Mouse (Mus musculus) adrenal gland, adult 2 months (tissue): Measurements from ENCODE around the gene Lhfpl3. TPM values are rescaled to one million over a fixed set of nuclear protein-coding genes. Genes with fewer than 3 reads are reported as not detected.
"Not testable (repeated sequence)": the region's sequence is repeated elsewhere in the genome, so short reads cannot be mapped to it uniquely, and the experiment has no call there.

Source experiments
- DNase-seq: peaks from one replicate; pipeline ENCODE4 v3.0.0; 2021
- long read RNA-seq: library from polyadenylated mRNA; stranded (forward); transcript quantifications from one replicate; pipeline ENCODE4 v2.0.0, GENCODE M21; 2021
- polyA plus RNA-seq: library from polyadenylated mRNA; depleted of rRNA; stranded (reverse); fragments of >200 nt; gene quantifications from 2 replicates; pipeline ENCODE4 v1.2.3, GENCODE M21; 2012; rRNA removed
- total RNA-seq, 2 experiments: library from RNA; stranded (reverse); gene quantifications; 2 replicates each; pipeline ENCODE4 v1.2.3; 2021

Gene Lhfpl3
- 1 to 10 TPM in 1 of 2 experiments, under 1 TPM in 1; 0.83 to 1.0 TPM for total RNA-seq
- 1.1 and 1.9 TPM in 2 replicates for polyA plus RNA-seq
- long read RNA-seq = 0 reads

DNA sequence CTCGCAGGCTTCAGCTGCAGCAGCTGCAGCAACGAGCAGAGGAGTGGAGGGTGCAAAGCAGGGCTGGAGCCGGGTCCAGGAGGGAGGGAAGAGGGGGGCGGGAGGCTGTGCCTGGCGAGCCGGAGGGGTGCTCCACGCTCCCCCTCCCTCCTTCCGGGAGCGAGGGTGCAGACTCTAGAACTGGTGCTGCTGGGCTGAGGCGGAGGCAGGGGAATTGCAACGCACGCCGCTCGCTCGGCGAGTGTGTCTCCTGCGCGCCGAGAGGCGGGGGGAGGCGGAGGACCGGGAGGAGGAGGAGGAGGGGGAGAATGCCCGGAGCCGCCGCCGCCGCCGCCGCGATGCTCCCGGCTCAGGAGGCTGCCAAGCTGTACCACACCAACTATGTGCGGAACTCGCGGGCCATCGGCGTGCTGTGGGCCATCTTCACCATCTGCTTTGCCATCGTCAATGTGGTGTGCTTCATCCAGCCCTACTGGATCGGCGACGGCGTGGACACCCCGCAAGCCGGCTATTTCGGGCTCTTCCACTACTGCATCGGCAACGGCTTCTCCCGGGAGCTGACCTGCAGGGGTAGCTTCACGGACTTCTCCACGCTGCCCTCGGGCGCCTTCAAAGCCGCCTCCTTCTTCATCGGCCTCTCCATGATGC, at the start of gene Lhfpl3:
Gene Lhfpl3, plus strand, starts transcription at position 175 of the 648 bp plus-strand sequence.
- DNase-seq = peak; percentile 5

DNA sequence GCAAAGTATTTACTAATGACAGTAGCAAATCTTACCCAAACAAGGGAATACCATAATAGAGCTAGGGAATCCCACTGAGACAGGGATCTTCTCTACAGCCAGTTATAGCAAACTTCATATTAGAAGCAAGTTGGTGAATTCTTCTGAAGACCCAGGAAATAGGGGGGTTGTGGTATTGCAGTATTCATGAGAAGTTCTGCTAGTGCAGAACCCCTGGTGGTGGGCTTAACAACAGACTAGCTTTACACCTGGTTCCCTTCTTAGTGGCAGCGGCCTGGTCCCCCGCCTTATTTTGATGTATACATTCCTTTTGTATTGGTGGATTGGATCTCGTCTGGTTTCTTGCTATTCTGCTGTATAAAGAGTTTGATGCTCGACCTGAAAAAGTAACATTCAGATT, 39.6 kb upstream of the Lhfpl3 start:
- DNase-seq = not testable (repeated sequence)

DNA sequence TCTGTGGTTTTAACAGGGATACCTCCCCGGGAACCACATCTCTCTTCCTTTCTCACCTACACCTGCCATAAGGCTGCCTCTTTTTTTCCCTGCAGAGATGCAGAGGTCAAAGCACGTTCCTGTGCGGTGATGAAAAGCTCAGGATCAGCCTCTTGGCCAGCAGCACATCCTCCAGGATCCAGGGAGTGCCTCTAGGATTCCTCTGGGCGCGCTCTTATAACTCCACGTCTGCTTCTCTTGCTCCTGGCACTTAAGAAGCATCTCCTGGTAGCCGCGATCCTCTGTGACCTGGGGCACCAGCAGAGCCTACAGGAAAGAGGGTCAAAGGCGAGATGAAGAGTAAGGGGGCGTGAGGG, 352 bp upstream of the Lhfpl3 start:
- no peak for DNase-seq

DNA sequence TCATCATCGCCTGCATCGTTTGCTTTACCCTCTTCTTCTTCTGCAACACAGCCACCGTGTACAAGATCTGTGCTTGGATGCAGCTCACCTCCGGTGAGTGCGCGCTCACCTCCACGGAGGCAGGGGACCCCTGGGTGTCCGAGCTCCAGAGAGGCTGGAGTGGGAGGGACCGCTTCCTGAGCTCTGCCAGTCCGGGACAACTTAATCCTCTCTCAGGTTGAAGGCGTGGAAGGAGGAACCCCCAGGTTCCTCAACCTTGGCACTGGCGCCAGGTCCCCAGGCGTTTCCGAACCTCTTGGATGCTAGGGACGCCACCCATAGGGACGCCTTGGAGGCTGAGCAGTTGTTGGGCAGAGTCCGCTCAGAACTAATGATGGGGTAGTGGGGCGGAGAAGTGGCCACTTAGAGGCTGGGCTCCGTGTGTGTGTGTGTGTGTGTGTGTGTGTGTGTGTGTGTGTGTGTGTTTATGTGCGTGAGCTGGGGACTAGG, 718 bp downstream of the Lhfpl3 start:
- no peak for DNase-seq

DNA sequence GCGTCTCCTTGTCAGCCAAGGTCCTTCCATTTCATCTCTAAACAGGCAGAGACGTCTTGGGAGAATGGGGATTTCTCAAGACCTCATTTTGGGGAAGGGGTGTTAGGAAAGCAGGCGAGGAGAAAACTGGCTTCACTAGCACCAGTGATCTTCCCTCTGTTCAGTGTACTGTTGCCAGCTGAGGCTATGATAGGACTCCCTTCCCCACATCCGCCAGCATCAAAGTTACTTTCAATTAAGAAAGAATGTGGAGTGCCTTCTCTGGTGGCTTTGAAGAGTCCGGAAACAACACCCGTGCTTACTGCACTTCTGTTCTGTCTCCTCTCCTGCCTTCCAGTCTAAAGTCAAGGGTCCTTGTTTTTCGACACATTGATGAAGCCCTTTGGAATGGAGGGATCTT, 1.4 kb downstream of the Lhfpl3 start:
- no peak for DNase-seq

DNA sequence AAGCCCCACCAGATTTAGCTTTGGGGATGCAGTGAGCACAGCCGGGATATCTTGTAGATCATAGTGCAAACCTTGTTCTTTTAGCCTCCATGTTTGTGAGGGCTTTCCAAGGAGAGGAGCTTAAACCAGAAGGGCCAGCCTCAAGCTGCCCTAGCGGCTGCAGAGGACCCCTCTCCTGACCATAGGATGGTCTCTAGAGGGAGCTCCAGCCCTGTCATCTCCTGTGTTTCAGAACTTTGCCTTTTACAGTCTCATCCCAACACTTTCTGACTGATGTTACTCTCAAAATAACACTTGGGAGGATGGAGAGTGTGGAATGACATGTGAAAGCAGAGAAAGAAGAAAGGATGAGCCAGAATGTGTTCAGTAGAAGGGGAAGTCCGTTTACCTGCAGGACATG, 11.4 kb downstream of the Lhfpl3 start:
- DNase-seq = no peak

DNA sequence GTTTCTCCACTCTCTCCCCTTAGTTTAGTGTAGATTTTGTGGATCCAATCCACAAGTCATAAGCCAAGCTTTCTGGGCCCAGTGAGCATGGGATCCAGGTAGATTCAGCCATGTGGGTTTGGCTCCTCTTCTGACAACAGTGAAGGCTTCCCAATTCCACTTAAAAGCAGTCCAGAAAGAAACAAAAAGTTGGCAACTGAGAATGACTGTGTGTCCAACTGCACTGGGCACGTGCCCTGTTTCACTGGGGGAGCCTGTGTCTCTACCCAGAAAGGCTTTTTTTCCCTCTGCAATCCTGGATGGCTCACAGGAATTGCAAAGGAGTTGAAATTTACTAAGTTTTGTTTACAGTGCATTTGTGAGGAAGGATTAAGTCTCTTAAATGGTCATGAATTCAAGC, 24.9 kb downstream of the Lhfpl3 start:
- no peak for DNase-seq

DNA sequence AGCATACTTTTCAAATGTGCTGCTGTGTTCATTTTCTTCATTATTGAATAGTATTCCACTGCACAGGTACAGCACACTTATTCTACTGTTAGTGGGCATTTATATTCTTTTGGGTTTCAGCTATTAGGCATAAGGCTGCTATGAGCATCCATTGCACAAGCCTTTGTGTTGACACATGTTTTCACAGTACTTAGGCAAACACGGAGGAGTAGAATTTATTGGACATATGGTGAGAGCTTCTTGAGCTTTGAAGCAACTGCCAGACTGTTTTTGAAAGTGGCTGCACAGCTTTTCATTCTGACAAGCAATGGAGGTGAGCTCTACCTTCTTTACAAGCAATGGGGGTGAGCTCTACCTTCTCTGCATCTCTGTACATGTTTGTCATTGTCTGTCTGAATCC, 49.5 kb downstream of the Lhfpl3 start:
- no peak for DNase-seq

DNA sequence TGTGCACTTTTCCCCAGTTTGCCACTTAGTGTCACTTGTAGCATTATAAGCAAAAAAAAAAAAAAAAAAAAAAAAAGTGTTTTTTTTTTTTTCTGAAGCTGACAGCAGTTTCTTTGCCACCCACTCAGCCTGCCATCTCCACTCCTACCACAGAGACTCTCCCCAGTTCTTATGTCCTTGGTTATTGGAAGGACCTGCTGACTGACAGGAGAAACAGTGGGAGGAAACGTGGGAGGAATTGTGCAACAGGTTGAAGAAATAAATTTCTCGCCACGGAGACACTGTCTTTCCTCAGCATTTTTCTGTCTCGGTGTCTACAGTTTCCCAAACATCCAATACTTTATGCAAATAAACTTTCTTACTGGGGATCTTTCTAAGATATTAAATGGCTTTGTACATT, 67.6 kb downstream of the Lhfpl3 start:
- no peak for DNase-seq

DNA sequence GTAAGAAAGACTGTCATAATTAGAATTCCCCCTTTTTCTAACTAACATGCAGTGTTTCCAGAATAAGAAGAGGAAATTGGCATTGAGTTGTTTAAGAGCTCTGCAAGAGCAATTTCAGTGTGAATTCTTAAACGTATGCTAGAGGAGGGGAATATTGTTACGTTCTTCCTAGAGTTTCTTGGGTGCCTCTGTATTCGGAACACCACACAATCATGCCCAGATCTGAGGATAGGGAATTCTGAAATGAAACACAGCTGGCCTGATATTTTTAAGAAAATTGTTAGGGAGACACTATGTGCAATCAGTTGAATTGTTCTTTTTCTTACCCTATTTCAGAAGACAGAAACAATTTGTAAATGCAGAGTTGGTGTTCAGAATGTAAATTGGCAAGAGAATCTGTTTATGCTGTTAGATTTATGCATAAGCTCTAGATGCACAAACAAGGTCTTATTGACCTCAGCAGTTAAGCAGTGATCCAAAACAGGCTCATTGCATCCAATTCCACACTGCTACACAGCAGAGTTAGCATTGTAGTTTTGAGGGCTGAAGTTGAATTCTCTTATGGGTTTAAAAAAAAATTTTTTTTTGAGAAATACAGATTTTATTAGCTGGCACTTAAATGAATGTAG, 84.1 kb downstream of the Lhfpl3 start:
- no peak for DNase-seq

DNA sequence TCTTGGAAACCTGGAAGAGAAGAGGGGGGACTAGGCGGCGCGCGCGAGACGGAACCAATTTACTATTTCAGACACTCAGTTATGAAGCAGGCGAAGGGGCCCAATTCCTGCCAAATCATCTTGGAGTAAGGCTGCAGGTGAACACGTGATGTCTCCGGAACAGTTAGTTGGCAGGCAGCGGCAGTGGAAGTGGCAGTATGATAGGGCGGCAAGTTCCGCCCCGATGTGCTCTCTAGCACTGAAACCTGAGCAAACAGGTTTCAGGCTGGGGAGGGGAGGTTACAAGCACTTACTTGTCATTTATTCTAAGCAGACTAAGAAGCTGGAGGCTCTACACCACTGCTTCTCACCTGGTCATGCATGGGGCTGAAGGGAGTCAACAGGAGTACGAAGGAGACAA, 105.7 kb downstream of the Lhfpl3 start:
- DNase-seq = no peak

DNA sequence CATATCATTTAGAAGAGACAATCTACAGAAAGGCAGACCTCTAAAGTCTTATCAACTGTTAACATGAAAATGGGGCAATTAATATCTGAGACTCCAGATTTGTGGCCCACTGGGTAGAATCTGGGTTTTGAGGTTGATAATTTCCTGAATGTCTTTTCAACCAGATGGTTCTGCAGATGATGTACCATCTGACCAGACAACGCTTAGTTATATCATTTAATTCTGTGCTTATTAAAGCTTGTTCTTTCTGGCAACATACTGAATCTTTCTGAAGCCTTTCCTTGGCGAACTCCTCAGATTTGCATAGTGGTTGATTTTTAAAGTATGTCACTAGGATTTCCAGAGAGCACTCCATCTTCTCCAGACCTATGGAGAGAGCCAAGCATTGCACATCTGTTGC, 107.6 kb downstream of the Lhfpl3 start:
- no peak for DNase-seq

DNA sequence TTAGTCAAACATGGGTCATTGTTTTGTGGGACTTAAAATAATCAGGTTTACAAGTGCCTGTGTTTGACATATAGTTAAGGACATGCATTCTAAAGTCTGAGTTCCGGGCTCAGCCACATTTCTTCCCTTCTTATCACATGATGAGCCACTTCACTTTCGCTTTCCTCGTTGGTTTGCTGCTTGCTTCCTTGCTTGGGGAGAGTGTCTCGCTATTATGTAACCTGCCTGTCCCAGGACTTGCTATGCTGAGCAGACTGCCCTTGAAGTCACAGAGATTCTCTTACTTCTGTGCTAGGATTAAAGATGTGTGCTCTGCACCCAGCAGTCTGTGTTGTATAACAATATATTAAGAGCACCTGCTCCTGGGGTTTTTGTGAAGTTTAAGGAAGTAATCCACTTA, 110.6 kb downstream of the Lhfpl3 start:
- DNase-seq = no peak

DNA sequence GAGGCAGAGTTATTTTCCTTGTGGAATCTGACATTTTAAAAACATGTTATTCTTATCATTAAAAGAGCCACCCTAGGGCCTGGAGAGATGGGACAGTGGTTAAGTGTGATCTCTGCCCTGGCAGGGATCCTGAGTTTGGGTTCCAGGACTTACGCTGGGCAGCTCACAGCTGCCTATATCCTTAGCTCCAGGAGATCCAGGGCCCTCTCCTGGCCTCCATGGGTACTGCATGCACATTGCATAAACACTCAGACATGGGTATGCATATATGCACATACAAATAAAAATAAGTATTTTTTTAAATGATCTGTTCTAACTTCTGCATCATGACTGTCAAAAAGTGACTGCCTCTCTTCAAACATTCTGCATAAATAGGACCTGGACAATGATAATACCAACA, 115.5 kb downstream of the Lhfpl3 start:
- no peak for DNase-seq

DNA sequence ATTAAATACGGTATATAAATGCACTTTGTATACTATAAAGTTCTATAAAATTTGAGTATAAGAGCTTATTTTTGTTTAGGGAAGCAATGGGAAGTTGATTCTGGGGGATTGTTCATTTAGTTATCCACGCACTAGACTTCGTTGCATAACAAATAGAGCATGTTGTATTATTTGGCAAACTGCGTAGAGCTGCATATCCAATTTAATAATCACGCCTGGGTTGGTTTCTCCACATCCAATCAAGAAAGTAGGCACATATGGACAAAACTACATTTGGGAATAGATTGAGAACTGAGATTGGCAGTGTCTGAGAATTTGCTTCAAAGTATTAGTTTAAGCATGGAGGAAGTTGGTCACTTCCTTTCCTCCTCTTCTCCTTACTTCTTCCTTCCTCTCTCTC, 123.2 kb downstream of the Lhfpl3 start:
- DNase-seq = no peak

DNA sequence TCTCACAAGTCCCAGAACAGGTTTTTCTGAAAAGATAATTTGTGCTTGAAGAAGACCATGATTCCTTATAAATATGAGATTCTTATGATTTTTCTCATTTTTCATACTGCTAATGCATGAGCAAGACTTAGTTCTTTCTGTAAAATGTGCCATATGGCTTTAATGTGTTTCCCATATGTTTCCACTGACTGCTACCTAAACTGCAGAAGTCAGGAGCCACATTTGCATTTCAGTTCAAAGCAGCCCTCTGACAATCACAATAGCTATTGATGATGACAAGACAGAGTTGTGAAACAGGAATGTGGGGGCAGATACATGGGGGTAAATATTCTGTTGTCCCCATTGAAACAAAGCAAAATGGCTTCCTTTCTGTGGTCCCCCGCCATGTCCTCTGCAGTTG, 126.6 kb downstream of the Lhfpl3 start:
- DNase-seq = no peak

DNA sequence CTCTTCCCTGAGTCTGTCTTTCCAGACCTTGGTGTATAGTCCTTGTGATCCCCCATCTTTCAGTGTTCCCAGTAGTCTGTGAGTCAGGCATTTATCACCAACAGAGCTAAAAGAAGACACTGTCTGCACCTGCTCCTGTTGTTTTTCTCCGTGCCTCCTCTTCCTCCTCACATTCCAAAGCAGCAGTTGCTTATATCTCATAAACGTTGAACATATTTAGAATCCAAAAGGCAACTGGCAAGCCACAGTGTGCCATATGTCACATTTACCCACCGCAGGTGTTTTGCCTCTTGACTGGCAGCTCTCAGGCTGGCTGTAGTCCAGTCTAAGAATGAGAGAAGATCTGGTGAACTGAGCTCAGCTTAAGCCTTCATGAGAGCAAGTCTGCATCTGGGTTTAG, 142.5 kb downstream of the Lhfpl3 start:
- no peak for DNase-seq

DNA sequence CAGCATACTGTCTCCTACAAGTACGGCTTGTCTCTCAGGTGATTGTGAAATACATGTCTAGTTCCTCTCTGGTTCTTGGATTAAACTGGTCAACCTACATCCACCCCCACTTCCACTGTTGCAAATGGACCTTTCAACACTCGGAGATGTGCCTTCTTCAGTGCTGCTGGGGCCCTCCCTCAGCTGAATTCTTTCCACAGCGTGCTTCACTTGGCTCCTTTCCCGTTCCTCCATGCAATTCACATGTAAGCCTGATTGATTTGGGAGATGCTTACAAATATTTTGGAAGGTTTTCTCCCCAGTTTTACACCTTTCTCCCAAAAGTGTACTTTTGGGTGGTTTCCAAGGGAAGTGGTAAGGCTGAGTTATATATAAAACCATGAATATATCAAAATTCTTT, 143.6 kb downstream of the Lhfpl3 start:
- no peak for DNase-seq

DNA sequence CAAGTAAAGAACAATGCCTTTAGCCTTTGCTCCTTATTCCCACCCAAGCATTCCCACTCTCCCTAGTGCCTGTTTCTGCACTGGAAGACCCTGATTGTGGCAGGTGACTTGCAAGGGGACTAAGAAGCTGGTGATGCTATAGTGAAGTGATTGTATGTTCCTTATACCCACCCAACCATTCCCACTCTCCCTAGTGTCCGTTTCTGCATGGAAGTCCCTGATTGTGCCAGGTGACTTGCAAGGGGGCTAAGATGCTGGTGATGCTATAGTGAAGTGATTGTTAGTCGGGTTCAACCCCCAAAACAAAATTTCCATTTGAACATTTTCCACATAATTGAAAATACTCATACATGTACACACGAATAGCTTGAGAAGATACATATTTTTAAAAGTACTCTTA, 151.4 kb downstream of the Lhfpl3 start:
- DNase-seq = no peak

DNA sequence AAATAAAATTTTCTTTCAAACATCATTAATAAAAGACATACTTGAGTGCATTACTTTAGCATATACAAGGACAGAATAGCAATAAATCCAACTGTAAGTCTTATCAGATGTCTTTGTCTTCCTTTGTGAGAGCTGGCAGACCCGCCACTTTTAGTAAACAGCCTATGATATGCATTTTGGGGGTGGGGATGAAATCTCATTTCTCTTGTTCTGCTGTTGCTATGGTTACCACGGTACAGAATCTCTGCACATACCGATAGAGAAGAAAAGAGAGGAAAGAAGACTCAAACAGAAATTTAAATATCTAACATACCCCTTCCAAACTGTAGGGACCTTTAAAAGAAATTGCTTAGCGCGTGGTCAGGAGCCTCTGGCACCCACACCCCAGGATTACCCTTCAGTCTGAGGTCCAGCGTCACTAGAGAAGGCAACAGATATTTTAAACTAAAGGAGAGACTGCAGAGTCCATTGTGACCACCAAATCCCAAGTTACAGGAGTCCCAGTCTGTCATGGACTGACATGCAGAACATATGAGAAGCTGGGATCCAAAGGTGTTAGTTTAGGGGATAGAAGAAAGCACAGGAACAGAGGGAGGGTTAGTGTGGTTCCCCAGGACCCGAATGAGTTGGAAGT, 151.9 kb downstream of the Lhfpl3 start:
- DNase-seq = no peak

DNA sequence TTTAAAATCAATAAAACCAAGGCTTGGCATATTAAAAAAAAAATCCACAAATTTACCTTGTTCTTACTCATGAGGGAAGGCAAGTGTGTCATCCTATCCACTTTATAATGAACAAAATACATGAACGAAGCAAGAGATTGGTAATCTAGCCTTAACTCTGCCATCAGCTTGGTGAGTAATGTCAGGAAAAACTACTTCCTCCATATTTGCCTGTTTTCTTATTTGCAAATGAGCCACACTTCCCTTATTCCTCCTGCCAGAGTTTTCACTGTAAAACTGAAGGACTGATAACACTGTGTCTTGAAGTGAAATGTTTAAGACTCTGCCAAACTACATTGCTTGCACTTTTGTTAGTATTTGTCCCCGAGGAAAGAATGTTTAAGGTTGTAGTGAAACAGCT, 152.7 kb downstream of the Lhfpl3 start:
- DNase-seq = no peak

DNA sequence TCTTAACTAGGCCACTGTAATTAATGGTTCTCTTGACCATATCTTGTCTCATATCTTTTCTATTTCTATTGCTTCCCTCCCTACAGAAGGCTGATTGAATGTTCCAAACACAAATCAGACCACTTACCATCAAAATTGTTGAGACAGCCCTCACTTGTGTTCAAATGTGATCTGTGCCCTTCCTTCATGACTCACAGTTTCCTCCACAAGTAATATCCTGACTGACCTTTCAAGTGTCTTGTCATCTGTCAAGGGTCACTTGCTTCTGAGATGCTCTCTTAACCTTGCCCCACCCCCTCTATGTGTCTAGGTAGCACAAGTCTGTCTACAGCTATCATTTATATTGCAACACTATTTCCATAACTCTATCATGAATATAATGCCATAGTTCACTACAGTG, 154.1 kb downstream of the Lhfpl3 start:
- DNase-seq = no peak

DNA sequence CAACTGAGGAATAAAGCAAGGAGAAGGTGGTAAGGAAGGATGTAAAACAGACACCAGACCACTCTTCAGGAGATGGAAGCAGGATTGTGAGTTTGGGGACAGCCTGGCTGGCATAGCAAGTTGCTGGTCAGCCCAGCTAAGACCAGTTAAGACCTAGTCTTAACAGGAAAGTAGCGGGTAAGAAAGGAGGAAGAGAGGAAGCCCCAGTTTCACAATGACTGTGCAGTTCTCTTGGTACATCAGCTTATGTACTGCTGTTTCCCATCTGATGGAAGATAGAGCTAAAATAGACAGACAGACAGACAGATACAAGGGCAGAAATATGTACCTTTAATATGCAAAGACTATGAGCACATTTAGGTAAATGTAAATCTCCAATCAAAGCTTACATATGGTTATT, 171.3 kb downstream of the Lhfpl3 start:
- no peak for DNase-seq

DNA sequence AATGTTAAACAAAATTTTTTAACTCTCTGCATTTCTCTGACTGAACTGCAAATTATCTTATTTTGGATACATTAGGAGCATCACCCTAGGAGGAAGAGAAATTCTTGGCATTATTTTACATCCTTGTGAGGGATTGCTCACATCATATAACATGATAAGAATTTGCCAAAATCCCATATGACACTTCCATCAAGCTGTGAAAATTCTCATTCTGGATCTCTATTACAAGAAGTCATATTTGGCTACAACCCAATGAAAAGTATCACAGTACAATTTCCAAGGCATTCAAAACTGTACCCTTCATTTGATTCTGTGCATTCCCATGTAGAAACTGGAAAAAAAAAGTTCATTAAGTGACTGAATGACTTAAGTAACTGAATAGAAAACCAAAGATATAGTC, 180.3 kb downstream of the Lhfpl3 start:
- DNase-seq = no peak
